Mouse (Mus musculus) testis, postnatal 10 days (tissue): ENCODE measurements at regions not wholly inside any gene's neighbourhood (a gene's known extent, or its start where the extent isn't known, plus 50 kb on each side); places are given as distances from the start of the nearest gene placed in this dataset.

Experiments used
- DNase-seq: peaks from one replicate; pipeline ENCODE4 v3.0.0; 2021; ENCODE audit warnings: low spot score

- DNase-seq: no peak
Measured at GRCm38 (mm10) chr11:8224366-8224765, 440.0 kb downstream of the Tns3 start.

GRCm38 (mm10) chr11:8220618-8221017 lies 443.7 kb downstream of the Tns3 start:
- DNase-seq: no peak

GRCm38 (mm10) chr11:8219911-8220310 lies 444.4 kb downstream of the Tns3 start:
- DNase-seq: no peak

GRCm38 (mm10) chr11:8215634-8216033 lies 448.7 kb downstream of the Tns3 start:
- DNase-seq: no peak

- no peak for DNase-seq
Measured at GRCm38 (mm10) chr11:8214305-8214903, 449.9 kb downstream of the Tns3 start.

- no peak for DNase-seq
Measured at GRCm38 (mm10) chr11:8213130-8213529, 451.2 kb downstream of the Tns3 start.

GRCm38 (mm10) chr11:8212714-8213113 lies 451.6 kb downstream of the Tns3 start:
- no peak for DNase-seq

- no peak for DNase-seq
Measured at GRCm38 (mm10) chr11:8209041-8209440, 455.3 kb downstream of the Tns3 start.

- DNase-seq: no peak
Measured at GRCm38 (mm10) chr11:8199293-8199692, 465.0 kb downstream of the Tns3 start.
